Mouse (Mus musculus): ENCODE measurements around the gene Nosip. TPM values are rescaled to one million over a fixed set of nuclear protein-coding genes. Genes with fewer than 3 reads are reported as not detected.
A peak's percentile ranks its signal among the peaks of the same experiment; 100 is the strongest.

The Nosip gene
- total and polyA plus RNA-seq, 3 experiments = 72.4 to 86.8 (median 81.4) TPM

GRCm38 (mm10) chr7:45037720-45038361 is 24.4 kb upstream of the Nosip start:
- Histone ChIP-seq H3K9ac (ENCODE audit: insufficient read depth, low read depth) (no peak overlapping the region), H3K27ac (ENCODE audit: insufficient read depth, low read depth) (no peak overlapping the region), H3K4me2 (ENCODE audit: insufficient read depth, low read depth, poor library complexity, severe bottlenecking) (no peak overlapping the region), H3K4me3 (replicated peaks in 1 of 3; ENCODE audit: low read depth in 2 of 3, low read length in 2 of 3, poor library complexity in 1 of 3) (no peak overlapping the region), H3K9me3 (replicated peaks; ENCODE audit: low read length) (no peaks in the 10 kb centered on the region), H3K4me1 (ENCODE audit: control insufficient read depth in 1 of 2, insufficient read depth in 2 of 2) (no peaks in the 10 kb centered on the region), H3K79me2 (replicated peaks; ENCODE audit: control insufficient read depth, extremely low read depth, insufficient read depth, poor library complexity, severe bottlenecking) (no peaks in the 10 kb centered on the region; the same call in none of the 2 replicates), H3K27me3 (replicated peaks) (no peaks in the 10 kb centered on the region), H3K36me3 (replicated peaks in 1 of 2; ENCODE audit: control insufficient read depth in 1 of 2, insufficient read depth in 1 of 2, low read length in 1 of 2) (peaks cover 72 to 98% of the 10 kb centered on the region in 2 experiments)
- dilution Hi-C loops (cut with MboI; ENCODE audit: extremely low pct_ligation_motif_present, extremely low pct_unique_long_range_greater_than_20kb, low sequenced_read_pairs) (no loop called here), in situ Hi-C loops (cut with MboI; ENCODE audit: low pct_ligation_motif_present, low pct_unique_long_range_greater_than_20kb, low sequenced_read_pairs) (no loop called here)
- peak; percentile 54 for DNase-seq (ENCODE audit: extremely low read depth)
- peak; percentile 84 to 86 for TF ChIP-seq CTCF (conservative IDR thresholded peaks at IDR 0.05 in 1 of 2, IDR thresholded peaks at IDR 0.05 in 1 of 2; ENCODE audit: low read depth in 2 of 2, low read length in 2 of 2)
- no peak for TF ChIP-seq JUND (conservative IDR thresholded peaks at IDR 0.05; ENCODE audit: low read depth, low read length)
- TF ChIP-seq RAD21 (IDR thresholded peaks at IDR 0.05; ENCODE audit: low read depth, low read length) = peak; percentile 62
- TF ChIP-seq SMC3 (IDR thresholded peaks at IDR 0.05; ENCODE audit: low read depth, low read length) = peak; percentile 91

- H3K27me3 ChIP-seq (replicated peaks) = no peaks in the 10 kb centered on the region
- TF ChIP-seq PAX5 (IDR thresholded peaks at IDR 0.05; ENCODE audit: low read length) (no peak), CTCF (conservative IDR thresholded peaks at IDR 0.05 in 1 of 2, IDR thresholded peaks at IDR 0.05 in 1 of 2; ENCODE audit: low read depth in 2 of 2, low read length in 2 of 2) (no peak), HCFC1 (IDR thresholded peaks at IDR 0.05; ENCODE audit: low read depth, low read length) (no peak), JUN (IDR thresholded peaks at IDR 0.05; ENCODE audit: insufficient read depth, low read depth, low read length) (no peak), USF1 (IDR thresholded peaks at IDR 0.05; ENCODE audit: low read depth, low read length) (no peak), RCOR1 (conservative IDR thresholded peaks at IDR 0.05; ENCODE audit: low read depth, low read length) (no peak), USF2 (conservative IDR thresholded peaks at IDR 0.05; ENCODE audit: low read depth, low read length) (no peak), ETS1 (conservative IDR thresholded peaks at IDR 0.05; ENCODE audit: low read depth, low read length) (no peak), MEF2A (IDR thresholded peaks at IDR 0.05; ENCODE audit: borderline replicate concordance, low read depth, low read length) (no peak), EP300 (IDR thresholded peaks at IDR 0.05; ENCODE audit: low read length) (no peak), ELF1 (IDR thresholded peaks at IDR 0.05; ENCODE audit: low read depth, low read length) (no peak), JUND (conservative IDR thresholded peaks at IDR 0.05; ENCODE audit: low read depth, low read length) (no peak), POLR2AphosphoS2 (IDR thresholded peaks at IDR 0.05; ENCODE audit: low read depth, low read length) (no peak), ZC3H11A (IDR thresholded peaks at IDR 0.05; ENCODE audit: low read depth, low read length) (no peak), ZNF384 (IDR thresholded peaks at IDR 0.05; ENCODE audit: low read depth, low read length) (no peak), MYC (IDR thresholded peaks at IDR 0.05; ENCODE audit: low read depth, low read length) (no peak), KAT2A (IDR thresholded peaks at IDR 0.05; ENCODE audit: insufficient replicate concordance, low read length) (no peak), TCF12 (IDR thresholded peaks at IDR 0.05; ENCODE audit: low read depth, low read length) (no peak), UBTF (IDR thresholded peaks at IDR 0.05; ENCODE audit: low read depth, low read length) (no peak), E2F4 (IDR thresholded peaks at IDR 0.05; ENCODE audit: insufficient replicate concordance, low read depth, low read length) (no peak)
- H3K4me1 ChIP-seq (ENCODE audit: control insufficient read depth in 1 of 2, insufficient read depth in 2 of 2) = no peaks in the 10 kb centered on the region
- H3K27ac ChIP-seq (ENCODE audit: insufficient read depth, low read depth) = no peak overlapping the region
- no peak overlapping the region for H3K4me2 ChIP-seq (ENCODE audit: insufficient read depth, low read depth, poor library complexity, severe bottlenecking)
- peaks cover 73 to 98% of the 10 kb centered on the region in 2 experiments for H3K36me3 ChIP-seq (replicated peaks in 1 of 2; ENCODE audit: control insufficient read depth in 1 of 2, insufficient read depth in 1 of 2, low read length in 1 of 2)
- in situ Hi-C loops (cut with MboI; ENCODE audit: low pct_ligation_motif_present, low pct_unique_long_range_greater_than_20kb, low sequenced_read_pairs) (no loop called here), dilution Hi-C loops (cut with MboI; ENCODE audit: extremely low pct_ligation_motif_present, extremely low pct_unique_long_range_greater_than_20kb, low sequenced_read_pairs) (no loop called here)
- no peak overlapping the region for H3K9ac ChIP-seq (ENCODE audit: insufficient read depth, low read depth)
- no peaks in the 10 kb centered on the region for H3K9me3 ChIP-seq (replicated peaks; ENCODE audit: low read length)
- H3K79me2 ChIP-seq (replicated peaks; ENCODE audit: control insufficient read depth, extremely low read depth, insufficient read depth, poor library complexity, severe bottlenecking) = no peaks in the 10 kb centered on the region; the same call in none of the 2 replicates
- DNase-seq (ENCODE audit: extremely low read depth) = no peak
- H3K4me3 ChIP-seq (replicated peaks in 1 of 3; ENCODE audit: low read depth in 2 of 3, low read length in 2 of 3, poor library complexity in 1 of 3) = no peak overlapping the region
Measured at GRCm38 (mm10) chr7:45038411-45038810, 23.8 kb upstream of the Nosip start.

Measured in CH12.LX (cell line).